Mouse (Mus musculus) MEL (cell line): ENCODE measurements around the gene Ap3b1. TPM values are rescaled to one million over a fixed set of nuclear protein-coding genes. Genes with fewer than 3 reads are reported as not detected.

Source experiments
- DNase-seq: peaks from one replicate; pipeline ENCODE4 v3.0.0; 2011; ENCODE audit warnings: low read depth, low spot score
- H3K27ac ChIP-seq: 2 replicates; pipeline ENCODE4 v1.5.1; 2012; ENCODE audit warnings: low read depth, mild to moderate bottlenecking, control low read depth, low read length, moderate library complexity; ENCODE audit not compliant: control insufficient read depth
- H3K27me3 ChIP-seq, 2 experiments: fragments of 150-350 bp in 1 of 2; sonication (generic) in 1 of 2; 2 replicates each; pipeline ENCODE4 v1.6.1; 2012; ENCODE audit warnings: low read length in 2 of 2, mild to moderate bottlenecking in 2 of 2, improper control_type of control experiment in 1 of 2, moderate library complexity in 1 of 2; ENCODE audit not compliant: insufficient read depth in 2 of 2, control insufficient read depth in 1 of 2
- H3K36me3 ChIP-seq, 2 experiments: 2 replicates each; pipeline ENCODE4 v1.6.1; 2012 to 2014; ENCODE audit warnings: low read length in 2 of 2, improper control_type of control experiment in 1 of 2, inconsistent platforms in 1 of 2, mild to moderate bottlenecking in 1 of 2; ENCODE audit not compliant: insufficient read depth in 2 of 2, control insufficient read depth in 1 of 2
- H3K4me1 ChIP-seq, 2 experiments: fragments of 150-350 bp in 1 of 2; sonication (generic) in 1 of 2; 2 replicates each; pipeline ENCODE4 v1.6.1; 2012; ENCODE audit warnings: low read length in 2 of 2, improper control_type of control experiment in 1 of 2, mild to moderate bottlenecking in 1 of 2; ENCODE audit not compliant: insufficient read depth in 2 of 2, control insufficient read depth in 1 of 2
- H3K4me3 ChIP-seq, 2 experiments: fragments of 150-350 bp in 1 of 2; sonication (generic) in 1 of 2; 2 replicates each; pipeline ENCODE4 v1.5.1; 2012; ENCODE audit warnings: low read depth in 2 of 2, low read length in 2 of 2, mild to moderate bottlenecking in 2 of 2, moderate library complexity in 2 of 2, control low read depth in 1 of 2, improper control_type of control experiment in 1 of 2; ENCODE audit not compliant: control insufficient read depth in 1 of 2, insufficient read depth in 1 of 2
- H3K79me2 ChIP-seq: 2 replicates; pipeline ENCODE4 v1.6.1; 2012; ENCODE audit warnings: mild to moderate bottlenecking, low read length, moderate library complexity; ENCODE audit not compliant: control insufficient read depth, poor library complexity, insufficient read depth
- H3K9ac ChIP-seq: 2 replicates; pipeline ENCODE4 v1.6.1; 2012; ENCODE audit warnings: low read depth, mild to moderate bottlenecking, control low read depth, low read length, moderate library complexity; ENCODE audit not compliant: control insufficient read depth, poor library complexity, severe bottlenecking
- H3K9me3 ChIP-seq: fragments of 150-350 bp; sonication (generic); replicated peaks from 2 replicates; pipeline ENCODE4 v1.6.1; 2012; ENCODE audit warnings: mild to moderate bottlenecking, low read length, improper control_type of control experiment, moderate library complexity; ENCODE audit not compliant: insufficient read depth
- CHD1 ChIP-seq: IDR thresholded peaks from 2 replicates; pipeline ENCODE4 v1.6.1; 2012; ENCODE audit warnings: low read depth, mild to moderate bottlenecking, inconsistent platforms, low read length, improper control_type of control experiment
- CHD2 ChIP-seq: IDR thresholded peaks from 2 replicates; pipeline ENCODE4 v1.6.1; 2011; ENCODE audit warnings: low read length, improper control_type of control experiment
- CTCF ChIP-seq, 3 experiments: IDR thresholded peaks in 2 of 3; conservative IDR thresholded peaks in 1 of 3; 2 replicates each; pipeline ENCODE4 v1.5.1; 2011 to 2012; ENCODE audit warnings: low read length in 3 of 3, low read depth in 2 of 3, mild to moderate bottlenecking in 2 of 3, improper control_type of control experiment in 1 of 3, inconsistent platforms in 1 of 3, mixed read lengths in 1 of 3, moderate library complexity in 1 of 3; ENCODE audit not compliant: control insufficient read depth in 1 of 3, insufficient read depth in 1 of 3, poor library complexity in 1 of 3, severe bottlenecking in 1 of 3
- GABPA ChIP-seq: IDR thresholded peaks from 2 replicates; pipeline ENCODE4 v1.6.1; 2012; ENCODE audit warnings: low read depth, mild to moderate bottlenecking, inconsistent platforms, low read length, improper control_type of control experiment, moderate library complexity
- JUND ChIP-seq: IDR thresholded peaks from 2 replicates; pipeline ENCODE4 v1.6.1; 2011; ENCODE audit warnings: low read depth, mild to moderate bottlenecking, improper control_type of control experiment, low read length
- KAT2A ChIP-seq: conservative IDR thresholded peaks from 2 replicates; pipeline ENCODE4 v1.6.1; 2012; ENCODE audit warnings: low read depth, low read length, improper control_type of control experiment, inconsistent platforms
- MAFK ChIP-seq: IDR thresholded peaks from 2 replicates; pipeline ENCODE4 v1.6.1; 2011; ENCODE audit warnings: low read depth, mild to moderate bottlenecking, low read length, improper control_type of control experiment, borderline replicate concordance
- MAX ChIP-seq: IDR thresholded peaks from 2 replicates; pipeline ENCODE4 v1.6.1; 2011; ENCODE audit warnings: low read length, improper control_type of control experiment
- MEF2A ChIP-seq: IDR thresholded peaks from 2 replicates; pipeline ENCODE4 v1.6.1; 2014; ENCODE audit warnings: low read depth, mild to moderate bottlenecking, inconsistent platforms, low read length, improper control_type of control experiment; ENCODE audit not compliant: poor library complexity, insufficient replicate concordance, severe bottlenecking; ENCODE audit errors: extremely low read depth
- MYB ChIP-seq: IDR thresholded peaks from 2 replicates; pipeline ENCODE4 v1.6.1; 2011; ENCODE audit warnings: mild to moderate bottlenecking, low read depth, low read length, improper control_type of control experiment
- NELFE ChIP-seq: IDR thresholded peaks from 2 replicates; pipeline ENCODE4 v1.6.1; 2011; ENCODE audit warnings: low read depth, low read length, improper control_type of control experiment
- NRF1 ChIP-seq: IDR thresholded peaks from 2 replicates; pipeline ENCODE4 v1.6.1; 2014; ENCODE audit warnings: low read depth, mild to moderate bottlenecking, inconsistent platforms, low read length, improper control_type of control experiment, moderate library complexity; ENCODE audit not compliant: poor library complexity, insufficient read depth, severe bottlenecking
- POLR2A ChIP-seq, 2 experiments: IDR thresholded peaks; 2 replicates each; pipeline ENCODE4 v1.6.1; 2011 to 2012; ENCODE audit warnings: low read length in 2 of 2, mild to moderate bottlenecking in 2 of 2, control low read depth in 1 of 2, improper control_type of control experiment in 1 of 2, low read depth in 1 of 2, moderate library complexity in 1 of 2; ENCODE audit not compliant: control insufficient read depth in 1 of 2, insufficient read depth in 1 of 2, poor library complexity in 1 of 2
- RAD21 ChIP-seq: IDR thresholded peaks from 2 replicates; pipeline ENCODE4 v1.6.1; 2011; ENCODE audit warnings: mild to moderate bottlenecking, low read depth, low read length, improper control_type of control experiment
- ZMIZ1 ChIP-seq: IDR thresholded peaks from 2 replicates; pipeline ENCODE4 v1.6.1; 2012; ENCODE audit warnings: low read depth, mild to moderate bottlenecking, inconsistent platforms, low read length, improper control_type of control experiment, moderate library complexity
- ZNF384 ChIP-seq: IDR thresholded peaks from 2 replicates; pipeline ENCODE4 v1.6.1; 2012; ENCODE audit warnings: low read depth, mild to moderate bottlenecking, inconsistent platforms, low read length, improper control_type of control experiment
- polyA plus RNA-seq, 2 experiments: library from polyadenylated mRNA; stranded (reverse) in 1 of 2; unstranded in 1 of 2; fragments of >175 nt in 1 of 2; fragments of >200 nt in 1 of 2; gene quantifications; 2 replicates each; pipeline versions ENCODE4 v1.2.1 to v1.2.4; 2012; ENCODE audit warnings: low replicate concordance in 2 of 2, low read depth in 1 of 2; ENCODE audit not compliant: insufficient read length in 2 of 2, insufficient read depth in 1 of 2, missing spikeins in 1 of 2
- total RNA-seq: library from RNA; depleted of rRNA; stranded (reverse); fragments of 300-350 nt; gene quantifications from 2 replicates; pipeline ENCODE4 v1.2.3, GENCODE M21; 2012

Ap3b1 gene
- total and polyA plus RNA-seq, 3 experiments, result 36.7 to 74.5 TPM; not detected in 1

DNA sequence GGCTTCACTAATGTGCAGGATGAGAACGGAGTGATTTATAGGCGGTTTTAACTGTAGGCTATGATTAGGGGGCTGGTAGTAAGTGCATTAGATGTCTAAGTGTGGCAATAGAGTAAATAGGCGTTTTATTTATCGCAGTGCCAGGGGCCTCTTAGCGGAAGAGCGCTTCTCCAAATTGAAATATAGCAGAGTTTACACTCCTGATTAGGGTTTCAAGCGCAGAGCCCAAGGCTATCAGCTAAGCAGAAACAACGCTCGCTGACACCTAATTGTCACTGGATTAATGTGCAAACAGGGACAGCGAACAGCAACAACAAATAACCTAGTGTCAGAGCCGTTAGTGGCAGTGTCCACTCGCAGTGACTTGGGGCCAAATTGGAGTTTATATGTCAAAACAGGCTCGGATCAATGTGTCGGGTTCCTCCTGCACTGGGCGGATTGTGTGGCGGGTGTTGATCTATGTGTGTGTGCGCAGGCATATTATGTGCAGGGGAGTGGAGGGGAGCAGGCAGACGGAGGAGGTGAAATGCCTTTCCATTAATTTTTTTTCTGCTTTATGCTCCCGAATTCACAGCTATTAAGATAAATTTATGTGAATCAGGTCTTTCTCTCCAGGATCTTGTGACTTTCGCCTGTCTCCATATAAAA, 237.8 kb downstream of the Ap3b1 start:
- H3K4me1 ChIP-seq, result no peaks in the 10 kb centered on the region
- no peak overlapping the region for H3K27ac ChIP-seq
- H3K4me3 ChIP-seq, result no peak overlapping the region
- no peak overlapping the region for H3K9ac ChIP-seq
- no peaks in the 10 kb centered on the region for H3K9me3 ChIP-seq
- no peak for DNase-seq
- no peaks in the 10 kb centered on the region for H3K36me3 ChIP-seq
- H3K27me3 ChIP-seq, result no peaks in the 10 kb centered on the region; a peak in 1 of 4 replicates
- no peak for TF ChIP-seq CHD2
- no peak for TF ChIP-seq GABPA
- no peak for TF ChIP-seq CTCF (IDR thresholded peaks at IDR 0.05 in 2 of 3, conservative IDR thresholded peaks at IDR 0.05 in 1 of 3; ENCODE audit: control insufficient read depth in 1 of 3, insufficient read depth in 1 of 3, low read depth in 2 of 3, low read length in 3 of 3, poor library complexity in 1 of 3, severe bottlenecking in 1 of 3)
- no peak for TF ChIP-seq NELFE
- no peak for TF ChIP-seq MYB
- TF ChIP-seq MAX, result no peak
- no peak for TF ChIP-seq JUND
- no peak for TF ChIP-seq CHD1
- TF ChIP-seq, all 39 proteins: peak for 0
- no peaks in the 10 kb centered on the region for H3K79me2 ChIP-seq

DNA sequence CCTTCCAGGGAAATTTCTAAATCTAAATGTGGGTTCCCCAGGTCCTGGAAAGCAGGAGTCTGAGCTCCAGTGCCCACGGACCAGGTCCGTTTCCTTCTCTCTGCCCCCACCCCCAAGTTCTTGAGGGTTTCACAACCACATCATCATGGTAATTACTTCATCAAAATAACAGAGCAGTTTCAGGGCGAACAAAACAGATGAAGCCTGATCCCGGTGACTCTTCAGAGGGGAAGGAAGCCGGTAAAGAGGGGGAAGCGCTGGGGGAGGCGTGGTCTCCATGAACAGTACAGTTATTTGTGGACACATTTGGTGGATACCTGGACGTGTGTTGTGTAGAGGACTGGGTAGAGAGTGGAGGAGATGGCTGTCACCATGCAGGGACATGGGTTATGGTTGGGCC, 241.0 kb downstream of the Ap3b1 start:
- TF ChIP-seq ZNF384 (no peak), KAT2A (no peak), MAX (no peak), POLR2A (IDR thresholded peaks at IDR 0.05; ENCODE audit: control insufficient read depth in 1 of 2, insufficient read depth in 1 of 2, low read depth in 1 of 2, low read length in 2 of 2, poor library complexity in 1 of 2) (no peak), ZMIZ1 (no peak), NELFE (no peak), NRF1 (no peak), RAD21 (no peak), MEF2A (no peak), MAFK (no peak)
- DNase-seq, result no peak
- Histone ChIP-seq H3K4me3 (no peak overlapping the region), H3K27me3 (no peaks in the 10 kb centered on the region; a peak in 2 of 4 replicates), H3K36me3 (no peaks in the 10 kb centered on the region), H3K27ac (no peak overlapping the region), H3K4me1 (no peaks in the 10 kb centered on the region), H3K9me3 (no peaks in the 10 kb centered on the region), H3K9ac (no peak overlapping the region), H3K79me2 (no peaks in the 10 kb centered on the region)
